Mouse (Mus musculus): Measurements from ENCODE around the gene Tmem115. TPM values are rescaled to one million over a fixed set of nuclear protein-coding genes. Genes with fewer than 3 reads are reported as not detected.

The Tmem115 gene
- total and polyA plus RNA-seq, 3 experiments = 43.2 to 96.5 (median 48.1) TPM

DNA sequence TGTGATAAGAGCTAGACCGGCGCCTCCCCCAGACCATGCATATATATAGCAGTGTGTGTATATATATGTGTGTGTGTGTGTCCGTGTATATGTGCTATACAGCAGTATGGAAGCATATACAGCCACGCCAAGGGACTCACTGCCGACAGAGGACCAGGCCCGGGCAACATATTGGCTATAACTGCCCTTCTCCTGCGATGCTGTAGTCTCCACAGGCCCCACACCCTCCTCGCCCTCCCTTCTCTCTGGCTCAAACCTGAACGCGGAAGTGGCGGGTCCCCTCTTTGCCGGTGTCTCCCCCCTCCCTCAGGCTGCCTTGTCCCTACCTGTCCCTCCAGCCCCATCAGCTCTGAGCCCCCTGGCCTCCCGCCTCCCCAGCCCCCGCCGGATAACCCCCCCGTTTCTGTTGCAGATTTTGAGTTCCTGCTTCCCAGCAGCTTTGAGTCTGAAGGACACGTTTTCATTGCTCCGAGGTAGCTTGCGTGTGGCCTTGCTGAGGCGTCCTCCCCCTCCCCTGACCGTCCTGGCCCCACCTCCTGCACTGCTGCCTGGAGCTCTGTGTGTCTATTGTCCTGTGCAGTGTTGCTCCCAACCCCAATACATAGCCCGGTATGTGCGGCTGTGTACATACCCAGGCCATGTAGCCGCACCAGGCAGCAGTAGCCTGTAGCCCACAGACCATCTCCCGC lies 11.9 kb upstream of the Tmem115 start:
- peak; percentile 63 for DNase-seq

DNA sequence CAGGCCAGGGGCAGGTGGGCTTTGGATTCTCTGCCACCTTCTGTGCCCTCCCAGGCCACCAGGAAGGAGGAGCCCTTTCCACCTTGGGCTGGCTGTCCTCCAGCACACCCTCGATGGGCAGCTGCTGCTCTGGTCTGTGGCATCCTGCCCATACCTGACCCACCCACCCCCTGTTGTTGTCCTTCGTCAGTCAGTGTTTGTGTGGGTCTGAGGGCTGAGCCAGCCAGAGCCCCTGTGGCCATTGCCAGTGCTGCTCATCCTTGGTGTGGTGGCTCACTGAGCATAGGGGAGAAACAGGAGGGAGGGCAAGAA lies 11.4 kb upstream of the Tmem115 start:
- DNase-seq = no peak

DNA sequence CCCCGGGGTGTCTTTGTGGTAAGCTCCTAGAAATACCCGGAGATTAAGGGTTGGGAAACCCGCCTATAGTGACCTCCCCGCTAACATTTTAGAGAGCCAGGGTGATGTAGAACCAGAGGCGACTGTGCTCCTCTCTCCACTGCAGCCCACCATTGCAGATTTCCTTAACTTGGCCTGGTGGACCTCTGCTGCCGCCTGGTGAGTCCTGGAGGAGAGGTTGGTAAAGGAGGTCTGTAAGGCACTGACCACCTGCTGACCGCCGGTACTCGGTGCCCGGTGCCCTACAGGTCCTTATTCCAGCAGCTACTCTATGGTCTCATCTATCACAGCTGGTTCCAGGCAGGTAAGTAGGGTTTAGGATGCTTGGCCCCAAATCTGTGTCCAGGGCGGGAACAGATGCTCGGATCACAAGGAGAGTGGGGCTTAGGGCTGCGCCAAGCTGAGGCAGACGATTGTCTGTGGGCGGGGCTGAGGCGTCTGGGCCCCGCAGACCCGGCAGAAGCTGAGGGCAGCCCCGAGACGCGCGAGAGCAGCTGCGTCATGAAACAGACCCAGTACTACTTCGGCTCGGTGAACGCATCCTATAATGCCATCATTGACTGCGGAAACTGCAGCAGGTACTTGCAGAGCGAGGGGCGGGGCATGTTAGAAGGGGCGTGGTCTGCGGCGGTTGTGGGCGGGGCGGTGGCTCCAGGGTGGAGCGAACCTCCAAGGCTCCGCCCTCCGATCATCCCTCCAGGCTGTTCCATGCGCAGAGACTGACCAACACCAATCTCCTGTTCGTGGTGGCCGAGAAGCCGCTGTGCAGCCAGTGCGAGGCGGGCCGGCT lies 7.3 kb upstream of the Tmem115 start:
- peak; percentile 84 for DNase-seq

DNA sequence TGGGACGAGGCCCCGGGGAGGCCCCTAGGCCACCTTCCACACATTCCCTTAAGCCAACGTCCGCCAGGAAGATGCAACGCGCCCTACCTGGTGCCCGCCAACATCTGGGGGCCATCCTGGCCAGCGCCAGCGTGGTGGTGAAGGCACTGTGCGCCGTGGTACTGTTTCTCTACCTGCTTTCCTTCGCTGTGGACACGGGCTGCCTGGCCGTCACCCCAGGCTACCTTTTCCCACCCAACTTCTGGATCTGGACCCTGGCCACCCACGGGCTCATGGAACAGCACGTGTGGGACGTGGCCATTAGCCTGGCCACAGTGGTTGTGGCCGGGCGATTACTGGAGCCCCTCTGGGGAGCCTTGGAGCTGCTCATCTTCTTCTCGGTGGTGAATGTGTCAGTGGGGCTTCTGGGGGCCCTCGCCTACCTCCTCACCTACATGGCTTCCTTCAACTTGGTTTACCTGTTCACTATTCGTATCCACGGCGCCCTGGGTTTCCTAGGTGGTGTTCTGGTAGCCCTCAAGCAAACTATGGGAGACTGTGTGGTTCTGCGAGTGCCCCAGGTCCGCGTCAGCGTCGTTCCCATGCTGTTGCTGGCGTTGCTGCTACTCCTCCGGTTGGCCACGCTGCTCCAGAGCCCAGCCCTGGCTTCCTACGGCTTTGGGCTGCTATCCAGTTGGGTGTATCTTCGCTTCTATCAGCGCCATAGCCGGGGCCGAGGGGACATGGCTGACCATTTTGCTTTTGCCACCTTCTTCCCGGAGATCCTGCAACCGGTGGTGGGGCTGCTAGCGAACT lies 860 bp downstream of the Tmem115 start:
- DNase-seq = no peak

DNA sequence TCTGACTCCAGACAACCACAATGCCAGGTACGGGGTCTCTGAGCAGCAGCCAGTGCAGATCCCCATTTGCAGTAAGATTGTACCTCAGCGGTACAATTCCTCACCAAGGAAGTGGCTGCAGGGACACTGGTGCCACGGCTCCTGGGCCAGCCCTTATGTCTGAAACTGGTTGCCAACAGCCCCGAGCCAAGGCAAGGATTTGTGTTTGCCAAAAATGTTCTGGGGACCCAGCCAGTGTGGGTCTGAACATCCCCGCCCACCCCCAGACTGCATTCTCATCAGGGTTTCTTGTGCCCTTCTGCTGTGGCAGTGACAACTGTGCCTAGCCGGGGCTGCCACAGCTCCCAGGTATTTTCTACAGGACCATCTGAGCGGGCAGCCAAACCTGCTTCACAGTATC lies 4.5 kb downstream of the Tmem115 start:
- DNase-seq = no peak

DNA sequence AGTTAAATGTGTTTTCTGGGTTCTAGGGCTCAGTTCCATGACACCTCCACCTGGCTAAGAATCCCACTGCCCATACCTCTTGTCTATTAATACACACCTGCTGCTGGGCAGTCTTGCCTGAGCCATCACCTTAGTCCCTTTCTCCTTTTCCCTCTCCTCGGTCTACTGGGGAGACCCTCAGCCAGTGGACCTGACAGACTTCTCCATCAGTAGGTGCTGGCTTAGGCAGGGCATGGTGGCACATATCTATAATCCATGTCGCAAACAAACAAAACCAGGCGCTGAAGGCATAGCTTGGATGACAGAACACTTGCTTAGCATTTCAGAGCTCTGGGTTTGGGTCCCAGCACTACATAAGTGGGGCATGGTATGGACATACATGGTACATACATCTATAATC lies 5.0 kb downstream of the Tmem115 start:
- DNase-seq = no peak

DNA sequence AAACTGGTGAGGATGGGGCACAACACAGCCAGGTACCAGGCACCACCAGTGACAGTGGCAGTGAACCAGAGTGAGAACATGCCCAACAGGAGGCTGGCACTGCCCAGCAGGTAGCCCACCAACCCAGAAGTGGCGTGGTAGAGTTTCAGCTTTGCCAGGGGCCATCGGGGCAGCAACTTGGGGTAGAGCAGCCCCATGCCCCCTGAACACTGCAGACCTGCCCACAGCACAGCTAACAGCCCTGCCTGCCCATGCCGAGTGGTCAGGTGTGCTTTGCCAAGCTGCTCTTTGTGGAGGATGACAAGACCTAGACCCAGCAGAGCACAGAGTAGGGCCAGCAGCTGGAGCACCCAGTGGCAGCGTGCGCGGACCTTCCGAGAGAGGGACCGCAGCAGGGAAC lies 6.2 kb downstream of the Tmem115 start:
- DNase-seq = no peak

DNA sequence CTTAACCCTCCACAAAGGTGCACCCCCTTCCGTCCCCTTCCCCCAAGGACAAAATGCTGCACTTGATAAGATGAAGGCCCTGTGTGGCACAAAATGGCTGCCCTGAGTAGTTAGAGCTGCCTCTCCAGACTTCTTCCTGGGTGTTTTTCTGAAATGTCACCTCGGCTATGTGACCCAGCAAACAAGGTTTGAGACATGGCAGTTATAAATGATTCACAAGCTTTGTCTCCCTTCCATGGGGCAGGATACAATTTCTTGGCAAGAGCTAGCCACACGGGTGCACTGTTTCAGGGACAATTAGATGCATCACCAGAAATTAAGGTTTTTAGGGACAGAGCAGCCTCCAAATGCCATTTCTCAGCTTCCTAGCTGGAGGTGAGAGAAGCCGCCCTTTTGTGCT lies 6.7 kb downstream of the Tmem115 start:
- DNase-seq = no peak

DNA sequence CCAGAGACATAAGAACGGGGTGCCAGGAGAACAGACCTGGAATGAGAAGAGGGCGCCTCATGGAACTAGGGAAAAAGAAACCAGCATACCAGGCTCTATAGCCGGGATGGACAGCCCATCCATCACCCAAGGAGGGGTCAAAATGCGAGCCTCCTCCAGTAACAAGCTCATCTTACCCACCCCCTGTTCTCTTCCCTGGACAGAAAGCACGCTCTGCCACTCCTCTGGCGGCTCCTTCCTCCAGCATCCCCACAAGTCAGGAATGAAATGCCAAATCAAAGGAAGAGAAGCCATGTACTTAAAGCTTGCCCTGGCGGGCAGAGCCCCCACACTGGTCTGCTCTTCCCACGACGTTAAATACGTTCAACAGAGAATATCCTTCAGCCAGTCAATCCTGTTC lies 7.3 kb downstream of the Tmem115 start:
- DNase-seq = no peak

DNA sequence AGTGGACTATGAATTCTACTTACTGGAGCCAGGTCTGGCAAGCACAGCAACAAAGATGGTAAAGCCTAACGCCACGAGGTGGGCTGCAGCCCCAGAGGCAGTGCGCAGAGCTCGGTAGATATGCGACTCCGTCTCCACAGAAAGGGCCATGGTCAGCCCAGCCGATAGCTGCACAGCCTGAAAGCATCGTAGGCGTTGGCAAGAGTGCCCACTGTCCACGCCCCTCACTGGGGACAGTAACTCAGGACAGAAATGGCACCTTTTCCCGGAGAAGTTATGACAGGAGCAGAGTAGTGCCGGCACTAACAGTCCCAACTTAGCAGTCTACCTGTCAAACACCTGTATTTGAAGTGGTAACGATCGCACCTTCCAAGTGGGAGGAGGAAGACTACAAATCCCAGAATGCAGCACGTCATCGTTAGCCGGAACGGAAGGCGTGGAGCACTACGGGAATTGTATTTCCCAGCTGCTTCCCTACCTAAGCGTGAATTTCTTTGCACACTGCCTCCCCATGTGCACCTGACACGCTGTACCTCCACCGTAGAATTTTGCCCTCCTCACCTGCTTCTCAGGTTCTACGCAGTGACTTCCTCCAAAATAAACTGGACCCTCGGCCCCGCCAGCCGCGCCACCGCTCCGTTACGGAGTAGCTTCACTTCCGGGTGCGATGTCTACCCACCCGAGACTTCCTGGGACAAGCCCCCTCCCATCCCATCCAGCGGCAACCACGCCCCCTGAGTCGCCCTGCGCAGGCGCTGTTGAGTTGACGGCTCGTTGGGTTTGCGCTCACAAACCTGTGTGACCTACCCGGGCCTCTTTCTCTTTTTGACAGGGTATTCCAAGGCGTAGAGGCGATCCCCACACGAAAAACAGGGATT lies 8.0 kb downstream of the Tmem115 start, which contains the start of the genes Cyb561d2 and Nprl2:
Gene Cyb561d2, minus strand, starts transcription at position 720 of the 878 bp plus-strand sequence.
Gene Nprl2, plus strand, starts transcription at position 753 of the 878 bp plus-strand sequence.
- DNase-seq = peak; percentile 98

DNA sequence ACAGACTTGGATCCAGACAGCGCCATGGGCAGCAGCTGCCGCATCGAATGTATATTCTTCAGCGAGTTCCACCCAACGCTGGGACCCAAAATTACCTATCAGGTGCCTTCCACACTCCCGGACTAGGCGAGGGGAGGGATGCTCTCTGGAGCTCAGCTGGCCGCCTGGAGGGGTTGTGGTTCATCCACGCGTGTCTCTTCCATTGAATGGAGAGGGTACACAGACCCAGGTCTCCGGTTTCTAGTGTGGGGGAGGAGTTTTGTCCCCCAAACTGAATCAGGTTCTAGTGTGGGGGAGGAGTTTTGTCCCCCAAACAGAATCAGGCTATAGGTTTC lies 8.6 kb downstream of the Tmem115 start:
- DNase-seq = no peak

DNA sequence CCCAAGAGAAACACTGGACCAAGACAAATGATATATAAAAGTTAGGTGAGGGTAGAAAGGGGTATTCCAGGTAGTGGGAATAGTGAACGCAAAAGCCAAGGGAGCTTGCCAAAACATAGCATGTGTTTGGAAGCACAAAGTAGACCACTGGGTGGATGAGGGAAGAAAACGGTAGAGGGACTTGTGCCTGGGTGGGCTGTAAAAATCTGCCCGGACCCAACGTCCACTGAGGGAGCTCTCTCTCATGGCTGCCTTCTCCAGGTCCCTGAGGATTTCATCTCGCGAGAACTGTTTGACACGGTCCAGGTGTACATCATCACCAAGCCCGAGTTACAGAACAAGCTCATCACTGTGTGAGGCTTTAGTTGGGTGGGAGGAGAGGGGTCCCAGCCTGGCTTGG lies 9.0 kb downstream of the Tmem115 start:
- DNase-seq = no peak

DNA sequence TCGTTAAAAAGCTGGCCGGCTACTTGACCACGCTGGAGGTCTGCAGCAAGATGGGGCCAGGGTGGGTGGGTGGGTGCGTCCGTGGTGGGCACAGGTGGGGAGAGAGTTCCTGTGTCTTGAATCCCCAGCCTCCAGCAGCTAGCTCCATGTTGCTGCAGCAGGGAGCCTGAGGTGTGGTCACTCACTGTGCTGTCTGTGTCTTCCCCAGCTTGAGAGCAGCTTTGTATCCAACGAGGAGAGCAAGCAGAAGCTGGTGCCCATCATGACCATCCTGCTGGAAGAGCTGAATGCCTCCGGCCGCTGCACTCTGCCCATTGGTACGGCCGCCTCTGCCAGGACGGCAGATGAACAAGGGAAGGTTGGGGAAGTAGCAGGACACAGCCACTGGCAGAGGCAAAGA lies 9.6 kb downstream of the Tmem115 start:
- no peak for DNase-seq

DNA sequence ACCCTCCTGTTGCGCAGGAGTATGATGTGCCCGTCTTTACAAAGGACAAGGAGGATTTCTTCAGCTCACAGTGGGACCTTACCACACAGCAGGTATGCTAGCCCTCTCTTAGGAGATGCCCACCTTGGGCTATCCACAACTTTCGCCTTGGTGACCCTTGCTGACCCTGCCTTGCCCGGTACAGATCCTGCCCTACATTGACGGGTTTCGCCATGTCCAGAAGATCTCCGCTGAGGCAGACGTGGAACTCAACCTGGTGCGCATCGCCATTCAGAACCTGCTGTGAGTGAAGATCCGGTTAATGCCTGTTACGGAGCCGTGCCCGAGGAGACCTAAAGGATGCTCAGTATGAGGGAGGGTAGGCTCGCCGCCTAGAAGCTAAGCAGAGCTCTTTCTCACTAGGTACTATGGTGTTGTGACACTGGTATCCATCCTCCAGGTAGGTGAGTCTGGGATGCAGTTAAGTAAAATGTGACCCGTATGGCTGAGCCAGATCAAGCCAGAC lies 10.5 kb downstream of the Tmem115 start:
- DNase-seq = no peak

DNA sequence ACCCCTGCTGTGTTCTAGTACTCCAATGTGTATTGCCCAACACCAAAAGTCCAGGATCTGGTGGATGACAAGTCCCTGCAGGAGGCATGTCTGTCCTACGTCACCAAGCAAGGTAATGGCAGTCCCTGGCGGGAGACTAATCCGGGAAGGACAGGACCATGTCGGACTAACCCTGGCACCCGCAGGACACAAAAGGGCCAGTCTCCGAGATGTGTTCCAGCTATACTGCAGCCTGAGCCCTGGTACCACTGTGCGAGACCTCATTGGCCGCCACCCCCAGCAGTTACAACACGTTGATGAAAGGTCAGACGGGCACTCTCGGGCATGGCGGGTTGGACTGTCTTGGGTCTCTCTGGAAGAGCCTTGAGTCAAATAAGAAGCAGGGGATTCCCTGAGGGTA lies 11.0 kb downstream of the Tmem115 start:
- no peak for DNase-seq

DNA sequence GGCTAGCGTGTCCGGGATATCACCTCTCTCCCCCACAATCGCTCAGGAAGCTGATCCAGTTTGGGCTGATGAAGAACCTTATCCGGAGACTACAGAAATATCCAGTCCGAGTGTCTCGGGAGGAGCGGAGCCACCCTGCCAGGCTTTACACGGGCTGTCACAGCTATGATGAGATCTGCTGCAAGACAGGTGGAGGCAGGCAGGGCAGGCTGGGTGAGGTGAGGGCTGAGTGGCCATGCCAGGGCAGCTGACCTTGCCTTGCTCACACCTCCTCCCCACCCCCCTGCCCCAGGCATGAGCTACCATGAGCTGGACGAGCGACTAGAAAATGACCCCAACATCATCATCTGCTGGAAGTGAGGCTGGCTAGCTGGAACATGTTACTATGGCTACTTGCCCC lies 11.5 kb downstream of the Tmem115 start:
- DNase-seq = no peak

DNA sequence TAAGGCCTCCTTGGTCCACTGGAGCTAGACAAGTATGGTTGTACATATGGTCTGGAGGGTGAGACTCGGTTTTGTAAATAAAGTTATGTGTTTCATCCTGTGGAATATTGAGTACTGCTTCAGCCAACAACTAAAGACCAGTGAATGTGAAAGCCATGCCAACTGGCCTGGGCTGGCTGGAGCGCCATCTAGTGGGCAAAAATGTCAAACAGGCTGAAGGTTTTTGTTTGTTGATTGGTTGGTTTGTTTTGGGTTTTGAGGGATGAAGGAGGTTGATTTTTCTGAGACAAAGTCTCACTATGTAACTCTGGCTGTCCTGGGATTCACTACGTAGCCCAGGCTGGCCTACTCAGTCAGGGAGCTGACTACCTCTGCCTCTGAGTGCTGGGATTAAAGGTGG lies 11.9 kb downstream of the Tmem115 start:
- peak; percentile 70 for DNase-seq

DNA sequence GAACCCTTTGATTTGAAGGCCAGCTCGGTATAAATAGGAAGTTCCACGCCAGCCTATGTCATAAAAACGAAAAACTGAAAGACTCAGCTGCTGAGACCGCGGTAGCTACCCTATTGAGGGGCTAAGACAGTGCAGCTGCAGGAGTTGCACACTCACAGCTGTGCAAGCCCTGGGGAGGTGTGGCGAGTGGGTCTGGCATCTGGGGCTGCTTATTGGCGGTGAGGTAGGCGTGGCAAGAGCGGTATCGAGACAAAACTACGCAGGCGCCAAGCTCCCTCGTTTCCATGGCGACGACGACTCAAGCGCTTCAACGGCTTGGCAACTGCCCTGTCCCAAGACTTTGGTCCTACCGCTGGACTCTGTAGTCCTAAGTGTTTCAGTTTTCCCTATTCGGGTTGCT lies 13.3 kb downstream of the Tmem115 start, which contains the start of gene Zmynd10:
Gene Zmynd10, plus strand, starts transcription at position 273 of the 400 bp plus-strand sequence.
- DNase-seq = peak; percentile 94

DNA sequence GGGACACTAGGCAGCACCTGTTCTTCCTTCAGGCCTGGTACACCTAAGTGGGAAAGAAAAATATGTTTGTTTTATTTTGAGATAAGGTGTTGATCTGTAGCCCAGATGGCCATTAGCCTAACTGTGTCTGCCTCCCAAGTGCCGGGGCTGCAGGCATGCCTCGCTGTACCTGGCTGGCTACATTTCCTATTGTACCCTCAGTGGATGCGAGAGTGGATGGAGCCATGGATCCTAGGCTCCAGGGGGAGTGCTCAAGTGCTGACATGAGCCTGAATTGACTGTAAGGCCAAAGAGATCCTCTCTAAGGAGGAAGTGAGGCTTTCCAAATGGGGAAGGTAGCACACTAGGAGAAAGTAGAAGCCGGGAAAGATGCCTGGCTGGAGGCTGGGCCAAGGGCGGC lies 14.2 kb downstream of the Tmem115 start:
- no peak for DNase-seq

DNA sequence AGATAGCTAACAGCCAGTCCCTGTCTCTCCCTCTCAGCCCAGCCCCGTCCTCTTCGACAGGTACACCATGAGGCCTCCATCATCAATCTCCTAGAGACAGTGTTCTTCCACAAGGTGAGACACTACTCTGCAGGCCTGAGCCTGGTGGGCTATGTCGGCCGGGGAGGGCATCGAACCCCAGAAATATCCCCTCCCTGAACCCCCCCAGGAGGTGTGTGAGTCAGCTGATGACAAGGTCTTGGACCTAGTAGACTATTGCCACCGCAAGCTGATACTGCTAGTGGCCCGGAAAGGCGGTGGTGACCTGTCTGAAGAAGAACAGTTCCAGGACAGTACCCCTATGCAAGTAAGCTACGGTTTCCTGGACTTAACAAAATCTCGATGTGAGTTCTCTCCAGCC lies 15.1 kb downstream of the Tmem115 start:
- no peak for DNase-seq

DNA sequence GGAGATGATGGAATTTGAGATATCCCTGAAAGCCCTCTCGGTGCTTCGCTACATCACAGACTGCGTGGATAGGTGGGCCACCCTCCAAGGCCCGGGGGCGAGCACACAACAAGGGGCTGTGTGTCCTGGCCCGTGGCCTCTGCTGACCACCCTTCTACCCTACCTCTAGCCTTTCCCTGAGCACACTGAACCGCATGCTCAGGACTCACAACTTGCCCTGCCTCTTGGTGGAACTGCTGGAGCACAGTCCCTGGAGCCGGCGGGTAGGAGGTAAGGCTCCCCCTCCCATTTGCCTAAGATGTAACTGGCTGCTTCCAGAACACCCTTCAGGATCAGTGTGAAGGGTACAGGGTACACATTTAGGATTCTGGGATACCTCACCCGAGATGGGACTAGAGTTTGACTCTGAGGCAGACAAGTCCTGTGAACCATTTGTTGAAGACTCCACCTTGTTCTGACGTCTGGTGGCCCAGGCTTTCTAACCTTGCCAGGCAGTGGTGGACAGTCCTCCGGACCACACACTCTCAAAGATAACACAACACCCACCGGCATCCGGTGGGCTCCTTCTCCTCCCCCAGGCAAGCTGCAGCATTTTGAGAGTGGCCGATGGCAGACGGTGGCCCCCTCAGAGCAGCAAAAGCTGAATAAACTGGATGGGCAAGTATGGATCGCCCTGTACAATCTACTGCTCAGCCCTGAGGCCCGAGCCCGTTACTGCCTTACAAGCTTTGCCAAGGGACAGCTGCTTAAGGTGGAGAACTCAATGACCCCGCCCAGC lies 15.7 kb downstream of the Tmem115 start:
- no peak for DNase-seq
